Comparison of ENCODE assay signal across 8 mouse cellular contexts in the genomic region with DNA sequence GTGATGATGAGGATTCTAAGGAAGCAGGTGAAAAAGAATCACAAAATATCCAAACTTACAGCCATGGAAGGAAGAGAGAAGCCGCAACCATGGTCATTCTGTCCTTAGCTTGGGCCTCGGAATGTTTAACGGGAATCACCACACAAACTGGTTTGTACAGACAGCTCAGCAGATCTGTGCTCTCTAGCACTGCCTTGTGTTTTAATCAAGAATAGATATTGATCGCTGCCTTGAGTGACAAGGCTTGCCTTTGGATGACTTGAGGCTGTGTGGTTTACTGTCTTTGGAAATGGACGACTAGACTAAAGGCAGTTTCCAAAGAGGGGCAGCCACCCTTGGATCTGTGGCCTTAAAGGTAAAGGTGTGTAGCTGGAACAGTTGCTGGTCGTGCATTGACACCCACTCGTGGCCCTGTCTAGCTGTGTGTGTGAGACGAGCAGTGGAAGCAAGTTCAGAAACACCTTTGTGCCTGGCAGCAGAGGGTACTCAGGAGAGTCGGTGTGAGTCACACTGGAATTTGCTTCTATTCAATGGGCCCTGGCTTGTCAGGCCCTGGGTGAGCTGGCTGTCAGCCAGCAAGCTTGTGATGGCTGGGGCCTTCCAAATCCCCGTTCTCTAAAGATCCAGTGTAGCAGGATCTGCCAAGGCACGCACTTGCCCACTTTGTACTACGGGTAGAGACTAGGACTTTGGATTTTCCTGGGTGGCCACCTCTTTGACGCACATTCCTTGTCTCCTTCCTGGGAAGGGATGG. TPM values are rescaled to one million over a fixed set of nuclear protein-coding genes. Genes with fewer than 3 reads are reported as not detected.
A peak's percentile ranks its signal among the peaks of the same experiment; 100 is the strongest.
DNase-seq lines count a peak whose midpoint lies in the region; ATAC-seq and TF ChIP-seq lines count a peak whose summit lies in the region.

No protein-coding gene starts in this region.

- no peak overlapping the region for H3K9ac ChIP-seq in midbrain, embryonic 16.5 days (ENCODE audit: low read depth, low read length)

- WGBS in kidney, adult 2 months: 53% methylated on average over 13 of the region's 13 CpGs
- WGBS in midbrain, embryonic 16.5 days: 61% methylated on average over 13 of the region's 13 CpGs

- no peak overlapping the region for H3K4me3 ChIP-seq in kidney, adult 2 months (ENCODE audit: insufficient read depth, low read depth, low read length)
- H3K4me3 ChIP-seq in midbrain, embryonic 16.5 days (ENCODE audit: low read depth, low read length): no peak overlapping the region

- no peak for TF ChIP-seq CTCF in kidney, adult 2 months (conservative IDR thresholded peaks at IDR 0.05; ENCODE audit: insufficient read depth, insufficient read length, low read depth, low read length)

- H3K27ac ChIP-seq in kidney, adult 2 months (ENCODE audit: insufficient read depth, low read depth, low read length): peak overlapping the region; percentile 32; the same call in 1 of the 2 replicates
- no peak overlapping the region for H3K27ac ChIP-seq in midbrain, embryonic 16.5 days (ENCODE audit: low read length)

- no peaks in the 10 kb centered on the region for H3K27me3 ChIP-seq in kidney, adult 2 months (replicated peaks; ENCODE audit: control insufficient read depth, insufficient read depth, low read length)
- no peaks in the 10 kb centered on the region for H3K27me3 ChIP-seq in midbrain, embryonic 16.5 days (ENCODE audit: control insufficient read depth, insufficient read depth, low read depth, low read length)

- H3K4me2 ChIP-seq in midbrain, embryonic 16.5 days (ENCODE audit: low read length): no peak overlapping the region

- no peaks in the 10 kb centered on the region for H3K36me3 ChIP-seq in kidney, adult 2 months (ENCODE audit: control insufficient read depth, insufficient read depth, low read length)
- peaks cover 8% of the 10 kb centered on the region for H3K36me3 ChIP-seq in midbrain, embryonic 16.5 days (ENCODE audit: control insufficient read depth, insufficient read depth, low read length)

- ATAC-seq in midbrain, embryonic 16.5 days: peak; percentile 64
- no peak for ATAC-seq in monocyte, adult 5-6 weeks (replicated peaks; ENCODE audit: insufficient number of reproducible peaks, low FRiP score, low TSS enrichment, poor library complexity, severe bottlenecking)

- no peaks in the 10 kb centered on the region for H3K9me3 ChIP-seq in midbrain, embryonic 16.5 days (replicated peaks; ENCODE audit: control insufficient read depth, low read length, poor library complexity, severe bottlenecking)

- DNase-seq in adrenal gland, adult (ENCODE audit: inconsistent age in 2 of 2, low spot score in 1 of 2): peak; percentile 18 to 51
- DNase-seq in adrenal gland, postnatal 4 days (ENCODE audit: low spot score in 2 of 2): no peak
- peak; percentile 43 for DNase-seq in testis, postnatal 14 days (ENCODE audit: low spot score)
- DNase-seq in testis, postnatal 10 days (ENCODE audit: low spot score): no peak
- DNase-seq in kidney, adult 2 months: peak; percentile 74
- no peak for DNase-seq in natural killer cell, adult 2 months (ENCODE audit: low spot score in 2 of 2)

- H3K4me1 ChIP-seq in kidney, adult 2 months (ENCODE audit: control insufficient read depth, insufficient read depth, low read length): 0 out of 2 replicates have a peak, but pooled peaks cover 4% of the 10 kb centered on the region
- peaks cover 3% of the 10 kb centered on the region; the same call in 1 of the 2 replicates for H3K4me1 ChIP-seq in midbrain, embryonic 16.5 days (ENCODE audit: control insufficient read depth, insufficient read depth, low read length)

- TF ChIP-seq POLR2A in kidney, adult 2 months (IDR thresholded peaks at IDR 0.05; ENCODE audit: low read depth, low read length): no peak

RNA-seq across cellular contexts. Expression of a gene that starts 7.0 kb away (rescaled TPM):
- total RNA-seq in adrenal gland, postnatal 4 days (2021): 1 to 10 TPM; 4.2 to 5.6 TPM
- 1.4 and 1.7 TPM in 2 replicates for polyA plus RNA-seq in kidney, adult 2 months (2012; rRNA removed)
- 4.1 and 4.7 TPM in 2 replicates for polyA plus RNA-seq in midbrain, embryonic 16.5 days (2015; fragmentation: Nextera tagmentation; extraction: Ambion mirVana)
- not detected in 3 replicates for total RNA-seq in monocyte, adult 5-6 weeks (2017)

Comparison
In these comparisons a context has a peak if more than half of its experiments do, and no peak if none do; other contexts are left out.
1. DNase-seq: peak in adrenal gland, adult (2 of 2), testis, postnatal 14 days (single experiment) and kidney, adult 2 months (single experiment); none in adrenal gland, postnatal 4 days (0 of 2), testis, postnatal 10 days (single experiment) and natural killer cell, adult 2 months (0 of 2).